Mouse (Mus musculus) kidney, postnatal 0 days (tissue): ENCODE measurements at regions not wholly inside any gene's neighbourhood (a gene's known extent, or its start where the extent isn't known, plus 50 kb on each side); places are given as distances from the start of the nearest gene placed in this dataset.

ENCODE experiments used
- ATAC-seq: fragments of 200-750 bp; cut with Nextera tagmentation; replicated peaks from 2 replicates; pipeline ENCODE4 v1.8.0; 2017; ENCODE audit warnings: low read depth, moderate number of reproducible peaks, moderate TSS enrichment, moderate library complexity; ENCODE audit not compliant: low FRiP score
- DNase-seq: peaks from one replicate; pipeline ENCODE4 v3.0.0-alpha.2; 2016; ENCODE audit warnings: low spot score
- H3K27ac ChIP-seq: fragments of 300-500 bp; sonication (generic); 2 replicates; pipeline ENCODE4 v1.5.1; 2014; ENCODE audit warnings: mild to moderate bottlenecking
- H3K27me3 ChIP-seq: fragments of 300-500 bp; sonication (generic); 2 replicates; pipeline ENCODE4 v1.6.1; 2014; ENCODE audit warnings: low read length, mixed read lengths; ENCODE audit not compliant: insufficient read depth
- H3K36me3 ChIP-seq: fragments of 300-500 bp; sonication (generic); 2 replicates; pipeline ENCODE4 v1.6.1; 2014; ENCODE audit warnings: low read length, mixed read lengths; ENCODE audit not compliant: insufficient read depth
- H3K4me1 ChIP-seq: fragments of 300-500 bp; sonication (generic); replicated peaks from 2 replicates; pipeline ENCODE4 v1.6.1; 2014; ENCODE audit warnings: antibody characterized with exemption, low read length, mixed read lengths; ENCODE audit not compliant: insufficient read depth
- H3K4me2 ChIP-seq: fragments of 300-500 bp; sonication (generic); 2 replicates; pipeline ENCODE4 v1.6.1; 2014; ENCODE audit warnings: mild to moderate bottlenecking, low read length, moderate library complexity, mixed read lengths
- H3K4me3 ChIP-seq: fragments of 300-500 bp; sonication (generic); replicated peaks from 2 replicates; pipeline ENCODE4 v1.5.1; 2014; ENCODE audit warnings: low read depth, low read length
- H3K9ac ChIP-seq: fragments of 300-500 bp; sonication (generic); 2 replicates; pipeline ENCODE4 v1.6.1; 2014; ENCODE audit warnings: low read depth, low read length
- H3K9me3 ChIP-seq: fragments of 300-500 bp; sonication (generic); replicated peaks from 2 replicates; pipeline ENCODE4 v1.6.1; 2016; ENCODE audit warnings: low read length, inconsistent platforms, mixed read lengths
- CTCF ChIP-seq: IDR thresholded peaks from 2 replicates; pipeline ENCODE4 v1.5.1; 2016; ENCODE audit warnings: antibody characterized with exemption, low read depth, mild to moderate bottlenecking, moderate library complexity
- WGBS: fragments of 180-500 bp; shearing (Covaris S2); extraction: QIAGEN DNeasy Blood & Tissue Kit; methylation state at CpG from one replicate; pipeline ENCODE4 v1.1.7; 2014; 5-methylcytosine and 5-hydroxymethylcytosine counted together

GRCm38 (mm10) chr2:21046503-21047116 lies 77.9 kb upstream of the Arhgap21 start:
- WGBS, result 63% methylated on average over 9 of the region's 9 CpGs
- ATAC-seq (no peak), DNase-seq (no peak)
- no peak for TF ChIP-seq CTCF
- Histone ChIP-seq H3K9ac (no peak overlapping the region), H3K4me3 (no peak overlapping the region), H3K27ac (no peak overlapping the region), H3K36me3 (no peaks in the 10 kb centered on the region), H3K4me1 (no peaks in the 10 kb centered on the region), H3K27me3 (no peaks in the 10 kb centered on the region), H3K9me3 (no peaks in the 10 kb centered on the region), H3K4me2 (no peak overlapping the region)

- WGBS, result 86% methylated on average over 7 of the region's 7 CpGs
- no peaks in the 10 kb centered on the region for H3K4me1 ChIP-seq
- DNase-seq (no peak), ATAC-seq (no peak)
- no peaks in the 10 kb centered on the region for H3K9me3 ChIP-seq
- H3K4me3 ChIP-seq, result no peak overlapping the region
- no peak overlapping the region for H3K27ac ChIP-seq
- H3K4me2 ChIP-seq, result no peak overlapping the region
- no peaks in the 10 kb centered on the region for H3K27me3 ChIP-seq
- H3K36me3 ChIP-seq, result no peaks in the 10 kb centered on the region
- no peak for TF ChIP-seq CTCF
- H3K9ac ChIP-seq, result no peak overlapping the region
Measured at GRCm38 (mm10) chr2:21044781-21045180, 76.1 kb upstream of the Arhgap21 start.

GRCm38 (mm10) chr2:21044007-21044406 lies 75.3 kb upstream of the Arhgap21 start:
- H3K27ac ChIP-seq, result no peak overlapping the region
- no peaks in the 10 kb centered on the region for H3K9me3 ChIP-seq
- H3K4me1 ChIP-seq, result no peaks in the 10 kb centered on the region
- no peak for ATAC-seq
- H3K27me3 ChIP-seq, result no peaks in the 10 kb centered on the region
- H3K4me2 ChIP-seq, result no peak overlapping the region
- TF ChIP-seq CTCF, result no peak
- DNase-seq, result no peak
- no peak overlapping the region for H3K9ac ChIP-seq
- 75% methylated on average over 7 of the region's 7 CpGs for WGBS
- no peaks in the 10 kb centered on the region for H3K36me3 ChIP-seq
- H3K4me3 ChIP-seq, result no peak overlapping the region

GRCm38 (mm10) chr2:21043302-21043701 lies 74.6 kb upstream of the Arhgap21 start:
- H3K27ac ChIP-seq, result no peak overlapping the region
- H3K36me3 ChIP-seq, result no peaks in the 10 kb centered on the region
- H3K4me2 ChIP-seq, result no peak overlapping the region
- H3K27me3 ChIP-seq, result no peaks in the 10 kb centered on the region
- 53% methylated on average over 4 of the region's 4 CpGs for WGBS
- no peaks in the 10 kb centered on the region for H3K9me3 ChIP-seq
- DNase-seq (peak; percentile 20), ATAC-seq (no peak)
- H3K9ac ChIP-seq, result no peak overlapping the region
- H3K4me3 ChIP-seq, result no peak overlapping the region
- no peak for TF ChIP-seq CTCF
- no peaks in the 10 kb centered on the region for H3K4me1 ChIP-seq

- ATAC-seq (no peak), DNase-seq (no peak)
- Histone ChIP-seq H3K36me3 (no peaks in the 10 kb centered on the region), H3K4me3 (no peak overlapping the region), H3K4me1 (no peaks in the 10 kb centered on the region), H3K9ac (no peak overlapping the region), H3K27ac (no peak overlapping the region), H3K4me2 (no peak overlapping the region), H3K27me3 (no peaks in the 10 kb centered on the region), H3K9me3 (no peaks in the 10 kb centered on the region)
- no peak for TF ChIP-seq CTCF
- 75% methylated on average over 3 of the region's 3 CpGs for WGBS
Measured at GRCm38 (mm10) chr2:21037607-21038006, 68.9 kb upstream of the Arhgap21 start.

GRCm38 (mm10) chr2:21037181-21037580 lies 68.5 kb upstream of the Arhgap21 start:
- no peak for TF ChIP-seq CTCF

GRCm38 (mm10) chr2:21035884-21036648 lies 67.4 kb upstream of the Arhgap21 start:
- H3K9me3 ChIP-seq, result no peaks in the 10 kb centered on the region
- H3K27me3 ChIP-seq, result no peaks in the 10 kb centered on the region
- no peaks in the 10 kb centered on the region for H3K36me3 ChIP-seq
- no peak for TF ChIP-seq CTCF
- no peak overlapping the region for H3K27ac ChIP-seq
- no peak overlapping the region for H3K4me3 ChIP-seq
- no peak overlapping the region for H3K9ac ChIP-seq
- H3K4me1 ChIP-seq, result no peaks in the 10 kb centered on the region
- no peak overlapping the region for H3K4me2 ChIP-seq
- DNase-seq (no peak), ATAC-seq (no peak)
- 76% methylated on average over 5 of the region's 5 CpGs for WGBS

More at GRCm38 (mm10) chr2:21037181-21037580, 68.5 kb upstream of the Arhgap21 start:
- H3K4me1 ChIP-seq, result no peaks in the 10 kb centered on the region
- no peak for ATAC-seq
- H3K27me3 ChIP-seq, result no peaks in the 10 kb centered on the region
- no peaks in the 10 kb centered on the region for H3K9me3 ChIP-seq
- DNase-seq, result peak; percentile 74
- H3K27ac ChIP-seq, result no peak overlapping the region
- H3K36me3 ChIP-seq, result no peaks in the 10 kb centered on the region
- H3K9ac ChIP-seq, result no peak overlapping the region
- H3K4me3 ChIP-seq, result no peak overlapping the region
- no peak overlapping the region for H3K4me2 ChIP-seq
- 52% methylated on average over 8 of the region's 8 CpGs for WGBS
